Mouse (Mus musculus) forebrain, embryonic 12.5 days (tissue): ENCODE measurements around the gene Uggt2. TPM values are rescaled to one million over a fixed set of nuclear protein-coding genes. Genes with fewer than 3 reads are reported as not detected.

Source experiments
- ATAC-seq: fragments of 200-750 bp; cut with Nextera tagmentation; 2 replicates; pipeline ENCODE4 v1.8.0; 2017; ENCODE audit warnings: moderate TSS enrichment; ENCODE audit not compliant: low FRiP score
- H3K27ac ChIP-seq: fragments of 300-500 bp; sonication (generic); 2 replicates; pipeline ENCODE4 v1.5.1; 2016; ENCODE audit warnings: mild to moderate bottlenecking
- H3K27me3 ChIP-seq: fragments of 300-500 bp; sonication (generic); 2 replicates; pipeline ENCODE4 v1.6.1; 2016; ENCODE audit warnings: mild to moderate bottlenecking
- H3K36me3 ChIP-seq: fragments of 300-500 bp; sonication (generic); replicated peaks from 2 replicates; pipeline ENCODE4 v1.6.1; 2016; ENCODE audit warnings: mild to moderate bottlenecking
- H3K4me1 ChIP-seq: fragments of 300-500 bp; sonication (generic); 2 replicates; pipeline ENCODE4 v1.6.1; 2016
- H3K4me2 ChIP-seq: fragments of 300-500 bp; sonication (generic); 2 replicates; pipeline ENCODE4 v1.6.1; 2016; ENCODE audit warnings: mild to moderate bottlenecking, moderate library complexity
- H3K4me3 ChIP-seq: fragments of 300-500 bp; sonication (generic); replicated peaks from 2 replicates; pipeline ENCODE4 v1.5.1; 2016; ENCODE audit warnings: mild to moderate bottlenecking
- H3K9ac ChIP-seq: fragments of 300-500 bp; sonication (generic); 2 replicates; pipeline ENCODE4 v1.6.1; 2016; ENCODE audit warnings: mild to moderate bottlenecking
- H3K9me3 ChIP-seq: fragments of 300-500 bp; sonication (generic); 2 replicates; pipeline ENCODE4 v1.6.1; 2016
- WGBS: fragments of 180-500 bp; shearing (Covaris S2); methylation state at CpG from one replicate; pipeline ENCODE4 v1.1.7; 2016; 5-methylcytosine and 5-hydroxymethylcytosine counted together
- polyA plus RNA-seq: library from polyadenylated mRNA; unstranded; fragments of >200 nt; fragmentation: Nextera tagmentation; extraction: Ambion mirVana; gene quantifications from 2 replicates; pipeline ENCODE4 v1.2.1, GENCODE M21; 2016

Gene Uggt2
- polyA plus RNA-seq, 1 experiment from 2014 or later: 25.8 TPM

GRCm38 (mm10) chr14:119027130-119027529, 72.1 kb downstream of the Uggt2 start:
- H3K9me3 ChIP-seq: no peaks in the 10 kb centered on the region
- no peak overlapping the region for H3K4me3 ChIP-seq
- H3K27me3 ChIP-seq: no peaks in the 10 kb centered on the region
- no peak overlapping the region for H3K27ac ChIP-seq
- H3K9ac ChIP-seq: no peak overlapping the region
- H3K36me3 ChIP-seq: peaks cover 18% of the 10 kb centered on the region
- H3K4me1 ChIP-seq: no peaks in the 10 kb centered on the region
- 41% methylated on average over 4 of the region's 4 CpGs for WGBS
- no peak overlapping the region for H3K4me2 ChIP-seq
- 0 out of 2 replicates have a peak, but pooled peaks have one; percentile 77 for ATAC-seq

- no peak for ATAC-seq
- no peak overlapping the region for H3K27ac ChIP-seq
- no peak overlapping the region for H3K4me3 ChIP-seq
- no peaks in the 10 kb centered on the region for H3K9me3 ChIP-seq
- no peak overlapping the region for H3K4me2 ChIP-seq
- no peaks in the 10 kb centered on the region for H3K4me1 ChIP-seq
- no peak overlapping the region for H3K9ac ChIP-seq
- H3K27me3 ChIP-seq: no peaks in the 10 kb centered on the region
- WGBS: 75% methylated on average over 5 of the region's 5 CpGs
- peaks cover 11% of the 10 kb centered on the region; the same call in 1 of the 2 replicates for H3K36me3 ChIP-seq
Observed at GRCm38 (mm10) chr14:119025889-119026288, 73.3 kb downstream of the Uggt2 start.

- ATAC-seq: peak; percentile 30; the same call in 1 of the 2 replicates
- no peak overlapping the region for H3K4me2 ChIP-seq
- H3K27me3 ChIP-seq: no peaks in the 10 kb centered on the region
- no peak overlapping the region for H3K9ac ChIP-seq
- no peak overlapping the region for H3K4me3 ChIP-seq
- peaks cover 20% of the 10 kb centered on the region; the same call in 1 of the 2 replicates for H3K36me3 ChIP-seq
- no peaks in the 10 kb centered on the region for H3K4me1 ChIP-seq
- 0 out of 2 replicates have a peak overlapping the region, but pooled peaks have one; percentile 27 for H3K27ac ChIP-seq
- H3K9me3 ChIP-seq: no peaks in the 10 kb centered on the region
- 74% methylated on average over 12 of the region's 12 CpGs for WGBS
Observed at GRCm38 (mm10) chr14:119013549-119013948, 85.7 kb downstream of the Uggt2 start.

GRCm38 (mm10) chr14:119012607-119013431, 86.4 kb downstream of the Uggt2 start:
- Histone ChIP-seq H3K9ac (no peak overlapping the region), H3K9me3 (no peaks in the 10 kb centered on the region), H3K4me2 (peak overlapping the region; percentile 35), H3K27me3 (no peaks in the 10 kb centered on the region), H3K27ac (peak overlapping the region; percentile 47; the same call in 1 of the 2 replicates), H3K36me3 (peaks cover 20% of the 10 kb centered on the region; the same call in 1 of the 2 replicates), H3K4me3 (no peak overlapping the region), H3K4me1 (peaks cover 4% of the 10 kb centered on the region; the same call in 1 of the 2 replicates)
- WGBS: 64% methylated on average over 23 of the region's 23 CpGs
- ATAC-seq: peak; percentile 88

- H3K36me3 ChIP-seq: peaks cover 12% of the 10 kb centered on the region; the same call in 1 of the 2 replicates
- no peak overlapping the region for H3K4me2 ChIP-seq
- no peaks in the 10 kb centered on the region for H3K9me3 ChIP-seq
- WGBS: 100% methylated on average over 2 of the region's 2 CpGs
- no peak overlapping the region for H3K9ac ChIP-seq
- ATAC-seq: no peak
- no peak overlapping the region for H3K4me3 ChIP-seq
- H3K27ac ChIP-seq: no peak overlapping the region
- no peaks in the 10 kb centered on the region for H3K27me3 ChIP-seq
- H3K4me1 ChIP-seq: peaks cover 7% of the 10 kb centered on the region
Observed at GRCm38 (mm10) chr14:119009531-119009930, 89.7 kb downstream of the Uggt2 start.

GRCm38 (mm10) chr14:119008031-119008590, 91.1 kb downstream of the Uggt2 start:
- Histone ChIP-seq H3K27ac (peak overlapping the region; percentile 73; the same call in 1 of the 2 replicates), H3K4me1 (peaks cover 7% of the 10 kb centered on the region), H3K9me3 (no peaks in the 10 kb centered on the region), H3K4me2 (peak overlapping the region; percentile 75), H3K27me3 (no peaks in the 10 kb centered on the region), H3K36me3 (peaks cover 12% of the 10 kb centered on the region; the same call in 1 of the 2 replicates), H3K9ac (peak overlapping the region; percentile 47; the same call in 1 of the 2 replicates), H3K4me3 (peak overlapping the region; percentile 49)
- 50% methylated on average over 7 of the region's 7 CpGs for WGBS
- ATAC-seq: no peak

- peak overlapping the region; percentile 75 for H3K4me2 ChIP-seq
- no peaks in the 10 kb centered on the region for H3K9me3 ChIP-seq
- peaks cover 6% of the 10 kb centered on the region; the same call in 1 of the 2 replicates for H3K36me3 ChIP-seq
- peak overlapping the region; percentile 73 for H3K27ac ChIP-seq
- H3K27me3 ChIP-seq: no peaks in the 10 kb centered on the region
- peaks cover 7% of the 10 kb centered on the region for H3K4me1 ChIP-seq
- H3K9ac ChIP-seq: peak overlapping the region; percentile 47
- ATAC-seq: peak; percentile 100
- under 1% methylated on average over 13 of the region's 13 CpGs for WGBS
- peak overlapping the region; percentile 49 for H3K4me3 ChIP-seq
Observed at GRCm38 (mm10) chr14:119007103-119007951, 91.9 kb downstream of the Uggt2 start.

GRCm38 (mm10) chr14:119006441-119007102, 92.7 kb downstream of the Uggt2 start:
- Histone ChIP-seq H3K4me3 (peak overlapping the region; percentile 49), H3K36me3 (no peaks in the 10 kb centered on the region), H3K27me3 (no peaks in the 10 kb centered on the region), H3K4me1 (peaks cover 7% of the 10 kb centered on the region), H3K27ac (no peak overlapping the region), H3K4me2 (peak overlapping the region; percentile 75), H3K9me3 (no peaks in the 10 kb centered on the region), H3K9ac (peak overlapping the region; percentile 43)
- no peak for ATAC-seq
- 2% methylated on average over 49 of the region's 49 CpGs for WGBS

GRCm38 (mm10) chr14:119005834-119006233, 93.4 kb downstream of the Uggt2 start:
- Histone ChIP-seq H3K9ac (no peak overlapping the region), H3K9me3 (no peaks in the 10 kb centered on the region), H3K4me1 (peaks cover 7% of the 10 kb centered on the region), H3K27me3 (no peaks in the 10 kb centered on the region), H3K4me2 (peak overlapping the region; percentile 75), H3K4me3 (0 out of 2 replicates have a peak overlapping the region, but pooled peaks have one; percentile 10), H3K27ac (0 out of 2 replicates have a peak overlapping the region, but pooled peaks have one; percentile 46), H3K36me3 (peaks cover 5% of the 10 kb centered on the region)
- no peak for ATAC-seq
- 14% methylated on average over 5 of the region's 5 CpGs for WGBS

GRCm38 (mm10) chr14:119003320-119003719, 95.9 kb downstream of the Uggt2 start:
- H3K9ac ChIP-seq: no peak overlapping the region
- no peak overlapping the region for H3K27ac ChIP-seq
- no peaks in the 10 kb centered on the region for H3K9me3 ChIP-seq
- H3K4me3 ChIP-seq: no peak overlapping the region
- peaks cover 7% of the 10 kb centered on the region for H3K4me1 ChIP-seq
- no peaks in the 10 kb centered on the region for H3K27me3 ChIP-seq
- ATAC-seq: no peak
- H3K4me2 ChIP-seq: no peak overlapping the region
- H3K36me3 ChIP-seq: peaks cover 10% of the 10 kb centered on the region

GRCm38 (mm10) chr14:118995226-118995925, 103.9 kb downstream of the Uggt2 start:
- Histone ChIP-seq H3K27ac (no peak overlapping the region), H3K4me2 (no peak overlapping the region), H3K4me3 (no peak overlapping the region), H3K9me3 (no peaks in the 10 kb centered on the region), H3K4me1 (no peaks in the 10 kb centered on the region), H3K36me3 (peaks cover 46% of the 10 kb centered on the region), H3K9ac (no peak overlapping the region), H3K27me3 (no peaks in the 10 kb centered on the region)
- WGBS: 92% methylated on average over 9 of the region's 9 CpGs
- no peak for ATAC-seq
